Mouse (Mus musculus) small intestine, adult 2 months (tissue): Measurements from ENCODE around the gene Plxnc1.

Experiments
- CTCF ChIP-seq: fragments of 200-500 bp; IDR thresholded peaks from 2 replicates; pipeline ENCODE4 v1.5.1; 2012; ENCODE audit warnings: low read depth, mild to moderate bottlenecking, control low read depth, inconsistent platforms, low read length, moderate library complexity, mixed read lengths; ENCODE audit not compliant: insufficient replicate concordance, insufficient read length; ENCODE audit errors: extremely low read depth
- POLR2A ChIP-seq: fragments of 200-500 bp; IDR thresholded peaks from 2 replicates; pipeline ENCODE4 v1.6.1; 2012; ENCODE audit warnings: low read depth, mild to moderate bottlenecking, control low read depth, inconsistent platforms, low read length, moderate library complexity

GRCm38 (mm10) chr10:94922848-94923247, 21.8 kb downstream of the Plxnc1 start:
- no peak for TF ChIP-seq CTCF
- TF ChIP-seq POLR2A = no peak
